Mouse (Mus musculus) liver, embryonic 14.5 days (tissue): ENCODE results near the gene Lamp1. TPM values are rescaled to one million over a fixed set of nuclear protein-coding genes. Genes with fewer than 3 reads are reported as not detected.

Experiments
- ATAC-seq: fragments of 200-750 bp; cut with Nextera tagmentation; 2 replicates; pipeline ENCODE4 v1.8.0; 2017; ENCODE audit warnings: moderate number of reproducible peaks, mild to moderate bottlenecking, moderate library complexity; ENCODE audit not compliant: insufficient read depth
- DNase-seq, 3 experiments: peaks; one replicate each; pipeline ENCODE4 v3.0.0-alpha.2; 2012 to 2013; ENCODE audit warnings: low read depth in 3 of 3, low spot score in 3 of 3
- H3K27ac ChIP-seq: fragments of 300-500 bp; sonication (generic); 2 replicates; pipeline ENCODE4 v1.5.1; 2014; ENCODE audit warnings: moderate library complexity, mild to moderate bottlenecking, control low read depth, inconsistent platforms
- H3K27me3 ChIP-seq: fragments of 300-500 bp; sonication (generic); 2 replicates; pipeline ENCODE4 v1.6.1; 2014; ENCODE audit warnings: mild to moderate bottlenecking, low read length, moderate library complexity; ENCODE audit not compliant: control insufficient read depth, insufficient read depth
- H3K36me3 ChIP-seq: fragments of 300-500 bp; sonication (generic); replicated peaks from 2 replicates; pipeline ENCODE4 v1.6.1; 2014; ENCODE audit warnings: low read depth; ENCODE audit not compliant: control insufficient read depth, insufficient read depth
- H3K4me1 ChIP-seq, 2 experiments: fragments of 200-500 bp in 1 of 2; fragments of 300-500 bp in 1 of 2; sonication (generic) in 1 of 2; replicated peaks; 2 replicates each; pipeline ENCODE4 v1.6.1; 2012 to 2014; ENCODE audit warnings: antibody characterized with exemption in 1 of 2, inconsistent platforms in 1 of 2, low read length in 1 of 2; ENCODE audit not compliant: control insufficient read depth in 2 of 2, insufficient read depth in 2 of 2
- H3K4me2 ChIP-seq: fragments of 300-500 bp; sonication (generic); 2 replicates; pipeline ENCODE4 v1.6.1; 2014; ENCODE audit warnings: low read depth, mild to moderate bottlenecking, control low read depth, moderate library complexity
- H3K4me3 ChIP-seq, 2 experiments: fragments of 200-500 bp in 1 of 2; fragments of 300-500 bp in 1 of 2; sonication (generic) in 1 of 2; 2 replicates each; pipeline ENCODE4 v1.5.1; 2012 to 2014; ENCODE audit warnings: low read depth in 2 of 2, low read length in 2 of 2, mild to moderate bottlenecking in 2 of 2, control low read depth in 1 of 2, inconsistent platforms in 1 of 2, moderate library complexity in 1 of 2; ENCODE audit not compliant: insufficient read depth in 1 of 2
- H3K9ac ChIP-seq: fragments of 300-500 bp; sonication (generic); replicated peaks from 2 replicates; pipeline ENCODE4 v1.6.1; 2014; ENCODE audit warnings: mild to moderate bottlenecking, control low read depth, moderate library complexity
- H3K9me3 ChIP-seq: fragments of 300-500 bp; sonication (generic); 2 replicates; pipeline ENCODE4 v1.6.1; 2016; ENCODE audit warnings: low read length, mixed read lengths; ENCODE audit not compliant: control insufficient read depth
- CTCF ChIP-seq: IDR thresholded peaks from 2 replicates; pipeline ENCODE4 v1.5.1; 2016; ENCODE audit warnings: antibody characterized with exemption, low read depth, control low read depth
- EP300 ChIP-seq: IDR thresholded peaks from 2 replicates; pipeline ENCODE4 v1.6.1; 2016; ENCODE audit warnings: antibody characterized with exemption, low read depth
- WGBS: fragments of 180-500 bp; shearing (Covaris S2); extraction: QIAGEN DNeasy Blood & Tissue Kit; methylation state at CpG from one replicate; pipeline ENCODE4 v1.1.7; 2014; ENCODE audit not compliant: insufficient replicate concordance; 5-methylcytosine and 5-hydroxymethylcytosine counted together
- polyA plus RNA-seq, 2 experiments: library from polyadenylated mRNA; depleted of rRNA in 1 of 2; stranded (reverse) in 1 of 2; unstranded in 1 of 2; fragments of >200 nt; fragmentation: Nextera tagmentation in 1 of 2; extraction: Ambion mirVana in 1 of 2; gene quantifications; 2 replicates each; pipeline versions ENCODE4 v1.2.1 to v1.2.3; 2012 to 2014

Gene Lamp1
- polyA plus RNA-seq, 2 experiments = 137 to 178 TPM

GRCm38 (mm10) chr8:13202041-13202440 is 43.1 kb downstream of the Lamp1 start:
- Histone ChIP-seq H3K36me3 (no peaks in the 10 kb centered on the region; the same call in 1 of the 2 replicates), H3K9me3 (no peaks in the 10 kb centered on the region), H3K27ac (peak overlapping the region; percentile 91), H3K4me3 (peak overlapping the region; percentile 79 to 88), H3K4me1 (peaks cover 45 to 59% of the 10 kb centered on the region in 2 experiments), H3K9ac (peak overlapping the region; percentile 97), H3K27me3 (no peaks in the 10 kb centered on the region), H3K4me2 (peak overlapping the region; percentile 84)
- no peak for TF ChIP-seq CTCF
- TF ChIP-seq EP300 = no peak
- ATAC-seq (no peak), DNase-seq (no peak)
- 27% methylated on average over 3 of the region's 3 CpGs for WGBS

GRCm38 (mm10) chr8:13202806-13203205 is 43.8 kb downstream of the Lamp1 start:
- Histone ChIP-seq H3K9me3 (no peaks in the 10 kb centered on the region), H3K36me3 (no peaks in the 10 kb centered on the region; the same call in 1 of the 2 replicates), H3K4me2 (peak overlapping the region; percentile 84), H3K27me3 (no peaks in the 10 kb centered on the region), H3K9ac (peak overlapping the region; percentile 97), H3K4me1 (peaks cover 48 to 66% of the 10 kb centered on the region in 2 experiments), H3K27ac (peak overlapping the region; percentile 91), H3K4me3 (peak overlapping the region; percentile 79 to 88)
- TF ChIP-seq EP300 = peak; percentile 94
- no peak for TF ChIP-seq CTCF
- DNase-seq (peak; percentile 75 to 85 (median 82)), ATAC-seq (peak; percentile 79)
- 18% methylated on average over 3 of the region's 3 CpGs for WGBS

GRCm38 (mm10) chr8:13203472-13203871 is 44.5 kb downstream of the Lamp1 start:
- no peaks in the 10 kb centered on the region; the same call in 1 of the 2 replicates for H3K36me3 ChIP-seq
- TF ChIP-seq EP300 = no peak
- peak; percentile 89 for TF ChIP-seq CTCF
- H3K9me3 ChIP-seq = no peaks in the 10 kb centered on the region
- ATAC-seq (no peak), DNase-seq (no peak)
- H3K27me3 ChIP-seq = no peaks in the 10 kb centered on the region
- H3K4me3 ChIP-seq = peak overlapping the region; percentile 79 to 88
- H3K4me2 ChIP-seq = peak overlapping the region; percentile 84
- H3K4me1 ChIP-seq = peaks cover 54 to 73% of the 10 kb centered on the region in 2 experiments
- WGBS = 30% methylated on average over 1 of the region's 1 CpGs
- H3K27ac ChIP-seq = peak overlapping the region; percentile 91
- peak overlapping the region; percentile 65 for H3K9ac ChIP-seq

GRCm38 (mm10) chr8:13204371-13205140 is 45.6 kb downstream of the Lamp1 start:
- Histone ChIP-seq H3K4me1 (peaks cover 61 to 78% of the 10 kb centered on the region in 2 experiments), H3K4me3 (peak overlapping the region; percentile 7 to 12; a peak in 3 of 4 replicates), H3K27me3 (no peaks in the 10 kb centered on the region), H3K4me2 (peak overlapping the region; percentile 59), H3K9ac (peak overlapping the region; percentile 25), H3K9me3 (no peaks in the 10 kb centered on the region), H3K27ac (peak overlapping the region; percentile 77), H3K36me3 (no peaks in the 10 kb centered on the region; the same call in 1 of the 2 replicates)
- DNase-seq (peak; percentile 75 to 84 (median 77)), ATAC-seq (peak; percentile 46)
- TF ChIP-seq CTCF (no peak), EP300 (no peak)
- WGBS = 41% methylated on average over 12 of the region's 12 CpGs

- no peak for DNase-seq
- TF ChIP-seq EP300 (no peak), CTCF (no peak)
- Histone ChIP-seq H3K4me1 (peaks cover 64 to 78% of the 10 kb centered on the region in 2 experiments), H3K27me3 (no peaks in the 10 kb centered on the region), H3K4me2 (peak overlapping the region; percentile 59), H3K4me3 (no peak overlapping the region), H3K9ac (no peak overlapping the region; the same call in 1 of the 2 replicates), H3K36me3 (no peaks in the 10 kb centered on the region; the same call in 1 of the 2 replicates), H3K9me3 (no peaks in the 10 kb centered on the region), H3K27ac (peak overlapping the region; percentile 72)
- no peak for ATAC-seq
- 86% methylated on average over 5 of the region's 5 CpGs for WGBS
These were observed 46.4 kb downstream of the Lamp1 start for GRCm38 (mm10) chr8:13205311-13205710.
